Mouse (Mus musculus): ENCODE results near the gene Ptprm. TPM values are rescaled to one million over a fixed set of nuclear protein-coding genes. Genes with fewer than 3 reads are reported as not detected.

Gene Ptprm
- polyA plus RNA-seq, 2 experiments: 15.8 to 21.8 TPM

GRCm38 (mm10) chr17:67257780-67258179 lies 96.5 kb downstream of the Ptprm start:
- no peaks in the 10 kb centered on the region for H3K27me3 ChIP-seq (ENCODE audit: control insufficient read depth, insufficient read depth, low read length)
- no peak overlapping the region for H3K4me2 ChIP-seq (replicated peaks; ENCODE audit: low read depth, low read length, severe bottlenecking)
- H3K9ac ChIP-seq (ENCODE audit: low read depth, low read length, severe bottlenecking): no peak overlapping the region
- no peaks in the 10 kb centered on the region for H3K36me3 ChIP-seq (ENCODE audit: control insufficient read depth, insufficient read depth, low read length)
- no peak for DNase-seq (ENCODE audit: low spot score)
- no peak overlapping the region for H3K27ac ChIP-seq (replicated peaks; ENCODE audit: low read depth, low read length)
- no peak for ATAC-seq (ENCODE audit: low FRiP score, low read depth)
- TF ChIP-seq POLR2A (IDR thresholded peaks at IDR 0.05; ENCODE audit: borderline replicate concordance, extremely low read depth, insufficient read depth, insufficient read length): no peak
- H3K9me3 ChIP-seq (ENCODE audit: control insufficient read depth, low read length): no peaks in the 10 kb centered on the region
- H3K4me3 ChIP-seq (replicated peaks; ENCODE audit: low read length): no peak overlapping the region
- 68% methylated on average over 5 of the region's 5 CpGs for WGBS
- peaks cover 8% of the 10 kb centered on the region for H3K4me1 ChIP-seq (ENCODE audit: control insufficient read depth, insufficient read depth, low read length)

DNA sequence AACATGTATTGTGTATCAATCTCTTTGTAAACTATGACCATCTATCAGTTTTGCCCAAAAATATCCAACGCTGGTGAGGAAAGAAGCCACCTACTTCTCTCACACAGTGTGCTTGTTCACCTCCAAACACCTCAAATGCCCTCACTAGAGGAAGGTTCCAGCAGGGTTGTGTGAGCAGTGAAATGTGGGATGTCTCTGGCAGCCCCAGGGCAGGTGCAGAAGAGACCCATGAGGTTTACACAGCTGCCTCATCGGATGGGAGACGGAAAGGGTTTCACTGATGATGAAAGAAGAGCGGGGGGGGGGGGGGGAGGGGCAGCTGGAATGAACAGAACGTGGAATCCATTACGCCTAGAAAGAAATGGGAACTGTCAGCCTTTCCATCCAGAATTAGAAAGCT lies 98.1 kb downstream of the Ptprm start:
- Histone ChIP-seq H3K4me1 (ENCODE audit: control insufficient read depth, insufficient read depth, low read length) (peaks cover 8% of the 10 kb centered on the region), H3K9ac (ENCODE audit: low read depth, low read length, severe bottlenecking) (no peak overlapping the region), H3K9me3 (ENCODE audit: control insufficient read depth, low read length) (no peaks in the 10 kb centered on the region), H3K27ac (replicated peaks; ENCODE audit: low read depth, low read length) (no peak overlapping the region), H3K4me2 (replicated peaks; ENCODE audit: low read depth, low read length, severe bottlenecking) (no peak overlapping the region), H3K27me3 (ENCODE audit: control insufficient read depth, insufficient read depth, low read length) (no peaks in the 10 kb centered on the region), H3K36me3 (ENCODE audit: control insufficient read depth, insufficient read depth, low read length) (no peaks in the 10 kb centered on the region), H3K4me3 (replicated peaks; ENCODE audit: low read length) (no peak overlapping the region)
- WGBS: 65% methylated on average over 5 of the region's 6 CpGs
- TF ChIP-seq POLR2A (IDR thresholded peaks at IDR 0.05; ENCODE audit: borderline replicate concordance, extremely low read depth, insufficient read depth, insufficient read length): no peak
- ATAC-seq (ENCODE audit: low FRiP score, low read depth): no peak
- DNase-seq (ENCODE audit: low spot score): no peak

- TF ChIP-seq POLR2A (IDR thresholded peaks at IDR 0.05; ENCODE audit: borderline replicate concordance, extremely low read depth, insufficient read depth, insufficient read length): no peak
- Histone ChIP-seq H3K36me3 (ENCODE audit: control insufficient read depth, insufficient read depth, low read length) (no peaks in the 10 kb centered on the region), H3K27ac (replicated peaks; ENCODE audit: low read depth, low read length) (no peak overlapping the region), H3K9ac (ENCODE audit: low read depth, low read length, severe bottlenecking) (no peak overlapping the region), H3K4me3 (replicated peaks; ENCODE audit: low read length) (no peak overlapping the region), H3K4me2 (replicated peaks; ENCODE audit: low read depth, low read length, severe bottlenecking) (no peak overlapping the region), H3K4me1 (ENCODE audit: control insufficient read depth, insufficient read depth, low read length) (no peaks in the 10 kb centered on the region), H3K27me3 (ENCODE audit: control insufficient read depth, insufficient read depth, low read length) (no peaks in the 10 kb centered on the region), H3K9me3 (ENCODE audit: control insufficient read depth, low read length) (no peaks in the 10 kb centered on the region)
- no peak for DNase-seq (ENCODE audit: low spot score)
- 0 out of 2 replicates have a peak, but pooled peaks have one; percentile 37 for ATAC-seq (ENCODE audit: low FRiP score, low read depth)
- WGBS: 73% methylated on average over 4 of the region's 4 CpGs
Measured at GRCm38 (mm10) chr17:67253445-67253844, 100.8 kb downstream of the Ptprm start.

DNA sequence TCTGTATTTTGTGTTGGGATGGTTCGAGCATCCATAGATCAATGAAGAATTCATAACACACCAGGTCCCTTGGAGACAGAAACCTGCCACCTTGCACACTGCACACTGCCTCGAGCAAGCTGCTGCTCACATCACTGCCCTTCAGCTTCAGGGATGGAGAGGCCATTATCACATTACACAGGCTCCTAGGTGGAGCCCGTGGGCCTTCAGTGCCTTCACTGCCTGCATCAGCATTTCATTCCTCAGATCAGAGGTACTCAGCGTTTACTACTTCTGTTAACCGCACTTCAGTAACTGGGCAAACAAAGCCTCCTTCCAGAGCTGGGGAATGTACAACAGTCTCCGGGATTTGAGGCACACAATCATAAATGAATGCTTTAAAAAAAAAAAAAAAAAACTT lies 101.3 kb downstream of the Ptprm start:
- no peak overlapping the region for H3K4me3 ChIP-seq (replicated peaks; ENCODE audit: low read length)
- no peak overlapping the region for H3K27ac ChIP-seq (replicated peaks; ENCODE audit: low read depth, low read length)
- no peaks in the 10 kb centered on the region for H3K4me1 ChIP-seq (ENCODE audit: control insufficient read depth, insufficient read depth, low read length)
- ATAC-seq (ENCODE audit: low FRiP score, low read depth): no peak
- DNase-seq (ENCODE audit: low spot score): no peak
- H3K4me2 ChIP-seq (replicated peaks; ENCODE audit: low read depth, low read length, severe bottlenecking): no peak overlapping the region
- no peaks in the 10 kb centered on the region for H3K27me3 ChIP-seq (ENCODE audit: control insufficient read depth, insufficient read depth, low read length)
- TF ChIP-seq POLR2A (IDR thresholded peaks at IDR 0.05; ENCODE audit: borderline replicate concordance, extremely low read depth, insufficient read depth, insufficient read length): no peak
- H3K9me3 ChIP-seq (ENCODE audit: control insufficient read depth, low read length): no peaks in the 10 kb centered on the region
- H3K36me3 ChIP-seq (ENCODE audit: control insufficient read depth, insufficient read depth, low read length): no peaks in the 10 kb centered on the region
- WGBS: 54% methylated on average over 6 of the region's 6 CpGs
- H3K9ac ChIP-seq (ENCODE audit: low read depth, low read length, severe bottlenecking): no peak overlapping the region

DNA sequence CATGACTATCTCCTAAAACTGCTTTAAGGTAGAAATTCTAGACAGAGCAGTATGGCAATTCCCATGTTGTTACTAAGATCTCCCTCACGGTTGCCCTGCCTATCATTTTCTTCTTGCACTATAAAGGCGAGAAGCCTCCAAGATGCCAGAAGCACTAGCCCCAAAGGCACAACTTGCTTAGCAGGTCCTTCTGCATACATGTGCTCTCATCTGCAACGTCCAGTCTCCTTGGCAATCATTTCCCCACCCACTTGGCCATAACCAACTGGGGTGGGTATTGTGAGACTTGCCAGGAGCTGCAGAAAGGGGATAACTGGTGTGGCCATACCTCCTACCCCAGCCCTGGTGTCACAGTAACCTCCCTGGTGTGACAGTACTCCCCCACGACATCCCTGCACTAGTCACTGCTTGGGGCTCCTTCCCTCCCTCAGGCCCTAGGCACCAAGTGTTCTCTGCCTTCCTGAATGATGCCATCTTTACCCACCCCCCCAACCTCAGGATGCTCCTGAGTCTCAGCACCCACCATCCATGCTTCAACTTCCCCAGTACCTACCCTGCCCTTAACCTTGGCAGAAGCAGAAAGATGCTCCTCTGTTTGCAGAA lies 108.9 kb downstream of the Ptprm start:
- H3K4me2 ChIP-seq (replicated peaks; ENCODE audit: low read depth, low read length, severe bottlenecking): no peak overlapping the region
- H3K27me3 ChIP-seq (ENCODE audit: control insufficient read depth, insufficient read depth, low read length): no peaks in the 10 kb centered on the region
- H3K27ac ChIP-seq (replicated peaks; ENCODE audit: low read depth, low read length): no peak overlapping the region
- H3K36me3 ChIP-seq (ENCODE audit: control insufficient read depth, insufficient read depth, low read length): no peaks in the 10 kb centered on the region
- ATAC-seq (ENCODE audit: low FRiP score, low read depth) (no peak), DNase-seq (ENCODE audit: low spot score) (no peak)
- H3K4me1 ChIP-seq (ENCODE audit: control insufficient read depth, insufficient read depth, low read length): peaks cover 15% of the 10 kb centered on the region; the same call in 1 of the 2 replicates
- H3K9ac ChIP-seq (ENCODE audit: low read depth, low read length, severe bottlenecking): no peak overlapping the region
- no peak for TF ChIP-seq POLR2A (IDR thresholded peaks at IDR 0.05; ENCODE audit: borderline replicate concordance, extremely low read depth, insufficient read depth, insufficient read length)
- H3K9me3 ChIP-seq (ENCODE audit: control insufficient read depth, low read length): no peaks in the 10 kb centered on the region
- 68% methylated on average over 4 of the region's 4 CpGs for WGBS
- H3K4me3 ChIP-seq (replicated peaks; ENCODE audit: low read length): no peak overlapping the region

Measured in limb, embryonic 14.5 days (tissue).